Mouse (Mus musculus): Measurements from ENCODE around the gene Otud7b. TPM values are rescaled to one million over a fixed set of nuclear protein-coding genes. Genes with fewer than 3 reads are reported as not detected.

Otud7b gene
- polyA plus RNA-seq, 1 experiment from 2014 or later = 11.3 TPM

- no peak for ATAC-seq (replicated peaks; ENCODE audit: low FRiP score)
- H3K4me3 ChIP-seq (ENCODE audit: low read depth, low read length) = no peak overlapping the region
- no peak overlapping the region for H3K9ac ChIP-seq (ENCODE audit: low read length)
- H3K27me3 ChIP-seq (ENCODE audit: control insufficient read depth, insufficient read depth, low read length) = no peaks in the 10 kb centered on the region
- H3K9me3 ChIP-seq (ENCODE audit: control insufficient read depth, low read length) = no peaks in the 10 kb centered on the region
- no peak for DNase-seq (ENCODE audit: low spot score)
- H3K4me2 ChIP-seq (ENCODE audit: low read depth, low read length, severe bottlenecking) = no peak overlapping the region
- 46% methylated on average over 4 of the region's 4 CpGs for WGBS
- H3K4me1 ChIP-seq (replicated peaks; ENCODE audit: control insufficient read depth, insufficient read depth, low read length) = no peaks in the 10 kb centered on the region
- no peak overlapping the region for H3K27ac ChIP-seq (ENCODE audit: low read depth, low read length)
- no peaks in the 10 kb centered on the region for H3K36me3 ChIP-seq (ENCODE audit: control insufficient read depth, insufficient read depth, low read length)
Measured at GRCm38 (mm10) chr3:96065147-96065546, 39.2 kb upstream of the Otud7b start.

- no peaks in the 10 kb centered on the region for H3K36me3 ChIP-seq (ENCODE audit: control insufficient read depth, insufficient read depth, low read length)
- H3K27me3 ChIP-seq (ENCODE audit: control insufficient read depth, insufficient read depth, low read length) = no peaks in the 10 kb centered on the region
- no peaks in the 10 kb centered on the region for H3K9me3 ChIP-seq (ENCODE audit: control insufficient read depth, low read length)
- no peak overlapping the region for H3K9ac ChIP-seq (ENCODE audit: low read length)
- DNase-seq (ENCODE audit: low spot score) (no peak), ATAC-seq (replicated peaks; ENCODE audit: low FRiP score) (no peak)
- H3K27ac ChIP-seq (ENCODE audit: low read depth, low read length) = no peak overlapping the region
- no peak overlapping the region for H3K4me3 ChIP-seq (ENCODE audit: low read depth, low read length)
- no peak overlapping the region for H3K4me2 ChIP-seq (ENCODE audit: low read depth, low read length, severe bottlenecking)
- H3K4me1 ChIP-seq (replicated peaks; ENCODE audit: control insufficient read depth, insufficient read depth, low read length) = no peaks in the 10 kb centered on the region
- WGBS = 50% methylated on average over 20 of the region's 20 CpGs
Measured at GRCm38 (mm10) chr3:96065754-96066375, 38.5 kb upstream of the Otud7b start.

GRCm38 (mm10) chr3:96066741-96067140 is 37.6 kb upstream of the Otud7b start:
- DNase-seq (ENCODE audit: low spot score) (no peak), ATAC-seq (replicated peaks; ENCODE audit: low FRiP score) (no peak)
- no peaks in the 10 kb centered on the region for H3K4me1 ChIP-seq (replicated peaks; ENCODE audit: control insufficient read depth, insufficient read depth, low read length)
- H3K36me3 ChIP-seq (ENCODE audit: control insufficient read depth, insufficient read depth, low read length) = no peaks in the 10 kb centered on the region
- no peaks in the 10 kb centered on the region for H3K9me3 ChIP-seq (ENCODE audit: control insufficient read depth, low read length)
- H3K27me3 ChIP-seq (ENCODE audit: control insufficient read depth, insufficient read depth, low read length) = no peaks in the 10 kb centered on the region
- WGBS = 89% methylated on average over 5 of the region's 5 CpGs
- H3K9ac ChIP-seq (ENCODE audit: low read length) = no peak overlapping the region
- H3K4me2 ChIP-seq (ENCODE audit: low read depth, low read length, severe bottlenecking) = no peak overlapping the region
- no peak overlapping the region for H3K4me3 ChIP-seq (ENCODE audit: low read depth, low read length)
- H3K27ac ChIP-seq (ENCODE audit: low read depth, low read length) = no peak overlapping the region

- Histone ChIP-seq H3K4me3 (ENCODE audit: low read depth, low read length) (no peak overlapping the region), H3K27ac (ENCODE audit: low read depth, low read length) (no peak overlapping the region), H3K9ac (ENCODE audit: low read length) (no peak overlapping the region), H3K9me3 (ENCODE audit: control insufficient read depth, low read length) (no peaks in the 10 kb centered on the region), H3K4me2 (ENCODE audit: low read depth, low read length, severe bottlenecking) (no peak overlapping the region), H3K27me3 (ENCODE audit: control insufficient read depth, insufficient read depth, low read length) (no peaks in the 10 kb centered on the region), H3K4me1 (replicated peaks; ENCODE audit: control insufficient read depth, insufficient read depth, low read length) (no peaks in the 10 kb centered on the region), H3K36me3 (ENCODE audit: control insufficient read depth, insufficient read depth, low read length) (no peaks in the 10 kb centered on the region)
- DNase-seq (ENCODE audit: low spot score) = no peak
- 93% methylated on average over 6 of the region's 6 CpGs for WGBS
- no peak for ATAC-seq (replicated peaks; ENCODE audit: low FRiP score)
Measured at GRCm38 (mm10) chr3:96069046-96069445, 35.3 kb upstream of the Otud7b start.

- Histone ChIP-seq H3K4me3 (ENCODE audit: low read depth, low read length) (no peak overlapping the region), H3K36me3 (ENCODE audit: control insufficient read depth, insufficient read depth, low read length) (no peaks in the 10 kb centered on the region), H3K27me3 (ENCODE audit: control insufficient read depth, insufficient read depth, low read length) (no peaks in the 10 kb centered on the region), H3K9ac (ENCODE audit: low read length) (no peak overlapping the region), H3K4me1 (replicated peaks; ENCODE audit: control insufficient read depth, insufficient read depth, low read length) (no peaks in the 10 kb centered on the region), H3K4me2 (ENCODE audit: low read depth, low read length, severe bottlenecking) (no peak overlapping the region), H3K9me3 (ENCODE audit: control insufficient read depth, low read length) (no peaks in the 10 kb centered on the region), H3K27ac (ENCODE audit: low read depth, low read length) (no peak overlapping the region)
- DNase-seq (ENCODE audit: low spot score) = no peak
- 57% methylated on average over 1 of the region's 1 CpGs for WGBS
- ATAC-seq (replicated peaks; ENCODE audit: low FRiP score) = no peak
Measured at GRCm38 (mm10) chr3:96069542-96069941, 34.8 kb upstream of the Otud7b start.

DNA sequence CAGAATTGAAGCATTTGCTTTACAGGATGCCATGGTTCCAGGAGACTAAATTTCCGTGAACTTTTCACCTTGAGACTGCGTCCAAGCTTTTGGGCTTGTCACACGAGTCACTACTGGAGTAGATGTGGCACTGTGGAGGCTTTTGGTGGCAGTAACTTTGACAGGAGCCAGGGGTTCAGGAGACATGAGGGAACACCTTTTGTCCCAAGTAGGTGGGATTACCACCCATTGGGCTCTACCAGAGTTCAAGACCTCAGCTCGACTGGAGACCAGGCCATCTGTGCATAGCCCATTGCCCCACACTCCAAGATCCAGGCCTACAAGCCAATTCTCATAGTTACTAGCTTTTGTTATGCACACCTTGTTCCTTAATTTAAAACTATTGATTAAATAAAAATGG is 34.1 kb upstream of the Otud7b start:
- H3K4me3 ChIP-seq (ENCODE audit: low read depth, low read length) = no peak overlapping the region
- DNase-seq (ENCODE audit: low spot score) = no peak
- H3K27me3 ChIP-seq (ENCODE audit: control insufficient read depth, insufficient read depth, low read length) = no peaks in the 10 kb centered on the region
- H3K9me3 ChIP-seq (ENCODE audit: control insufficient read depth, low read length) = no peaks in the 10 kb centered on the region
- no peak overlapping the region for H3K9ac ChIP-seq (ENCODE audit: low read length)
- WGBS = 79% methylated on average over 4 of the region's 4 CpGs
- no peaks in the 10 kb centered on the region for H3K4me1 ChIP-seq (replicated peaks; ENCODE audit: control insufficient read depth, insufficient read depth, low read length)
- no peak overlapping the region for H3K27ac ChIP-seq (ENCODE audit: low read depth, low read length)
- no peak overlapping the region for H3K4me2 ChIP-seq (ENCODE audit: low read depth, low read length, severe bottlenecking)
- no peak for ATAC-seq (replicated peaks; ENCODE audit: low FRiP score)
- H3K36me3 ChIP-seq (ENCODE audit: control insufficient read depth, insufficient read depth, low read length) = no peaks in the 10 kb centered on the region

DNA sequence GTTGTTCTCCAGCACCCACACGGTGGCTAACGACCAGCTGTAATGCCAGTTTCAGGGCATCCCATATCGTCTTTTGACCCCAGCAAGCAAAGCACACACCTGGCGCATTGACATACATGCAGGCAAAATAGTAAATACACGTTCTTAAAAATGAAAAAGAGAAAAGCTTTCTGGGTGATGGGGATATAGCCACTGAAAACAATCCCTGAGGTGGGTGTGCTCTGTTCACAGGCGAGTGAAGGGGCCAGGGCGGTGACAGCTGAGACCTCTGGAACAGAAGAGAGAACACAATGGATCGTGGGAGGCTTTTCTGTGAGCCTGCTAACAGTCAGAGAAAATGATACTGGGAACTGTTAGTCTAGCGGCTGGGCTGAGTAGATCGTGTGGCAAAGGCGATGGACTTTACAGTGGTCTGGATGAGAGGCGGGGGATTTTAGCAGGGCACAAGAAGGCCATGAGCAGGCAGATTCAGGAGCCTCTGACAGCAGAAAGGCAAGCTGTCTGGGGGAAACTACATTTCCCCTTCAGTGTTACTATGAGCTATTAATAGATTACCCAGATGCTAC is 31.3 kb upstream of the Otud7b start:
- no peak for ATAC-seq (replicated peaks; ENCODE audit: low FRiP score)
- H3K4me2 ChIP-seq (ENCODE audit: low read depth, low read length, severe bottlenecking) = no peak overlapping the region

DNA sequence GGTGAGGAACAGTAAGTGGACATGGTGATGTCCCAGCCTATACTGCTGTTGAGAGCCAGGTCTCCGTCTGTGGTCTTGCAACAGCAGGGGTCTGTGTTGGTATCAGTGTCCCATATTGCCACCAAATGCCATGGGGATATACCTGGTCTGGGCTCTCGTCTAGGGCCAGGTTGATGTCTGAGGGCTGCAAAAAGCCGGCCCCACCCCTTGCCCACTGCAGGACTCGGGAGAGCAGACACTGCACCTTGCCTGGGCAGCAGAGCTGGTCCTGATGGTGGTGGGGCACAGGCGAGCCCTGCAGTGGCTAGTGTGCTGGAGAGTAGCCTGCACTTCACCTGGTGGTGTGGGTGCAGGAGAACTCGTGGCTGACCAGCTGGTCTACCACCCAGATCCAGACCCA is 26.3 kb upstream of the Otud7b start:
- H3K27ac ChIP-seq (ENCODE audit: low read depth, low read length) = no peak overlapping the region
- H3K4me1 ChIP-seq (replicated peaks; ENCODE audit: control insufficient read depth, insufficient read depth, low read length) = no peaks in the 10 kb centered on the region
- 74% methylated on average over 6 of the region's 6 CpGs for WGBS
- DNase-seq (ENCODE audit: low spot score) = no peak
- no peak for ATAC-seq (replicated peaks; ENCODE audit: low FRiP score)
- H3K4me2 ChIP-seq (ENCODE audit: low read depth, low read length, severe bottlenecking) = no peak overlapping the region
- H3K27me3 ChIP-seq (ENCODE audit: control insufficient read depth, insufficient read depth, low read length) = no peaks in the 10 kb centered on the region
- H3K9me3 ChIP-seq (ENCODE audit: control insufficient read depth, low read length) = no peaks in the 10 kb centered on the region
- H3K4me3 ChIP-seq (ENCODE audit: low read depth, low read length) = no peak overlapping the region
- H3K9ac ChIP-seq (ENCODE audit: low read length) = no peak overlapping the region
- no peaks in the 10 kb centered on the region for H3K36me3 ChIP-seq (ENCODE audit: control insufficient read depth, insufficient read depth, low read length)

More for the DNA sequence above, 31.3 kb upstream of the Otud7b start:
- Histone ChIP-seq H3K4me1 (replicated peaks; ENCODE audit: control insufficient read depth, insufficient read depth, low read length) (no peaks in the 10 kb centered on the region), H3K27ac (ENCODE audit: low read depth, low read length) (no peak overlapping the region), H3K27me3 (ENCODE audit: control insufficient read depth, insufficient read depth, low read length) (no peaks in the 10 kb centered on the region), H3K9ac (ENCODE audit: low read length) (no peak overlapping the region), H3K9me3 (ENCODE audit: control insufficient read depth, low read length) (no peaks in the 10 kb centered on the region), H3K36me3 (ENCODE audit: control insufficient read depth, insufficient read depth, low read length) (no peaks in the 10 kb centered on the region), H3K4me3 (ENCODE audit: low read depth, low read length) (no peak overlapping the region)
- no peak for DNase-seq (ENCODE audit: low spot score)
- WGBS = 72% methylated on average over 12 of the region's 12 CpGs

DNA sequence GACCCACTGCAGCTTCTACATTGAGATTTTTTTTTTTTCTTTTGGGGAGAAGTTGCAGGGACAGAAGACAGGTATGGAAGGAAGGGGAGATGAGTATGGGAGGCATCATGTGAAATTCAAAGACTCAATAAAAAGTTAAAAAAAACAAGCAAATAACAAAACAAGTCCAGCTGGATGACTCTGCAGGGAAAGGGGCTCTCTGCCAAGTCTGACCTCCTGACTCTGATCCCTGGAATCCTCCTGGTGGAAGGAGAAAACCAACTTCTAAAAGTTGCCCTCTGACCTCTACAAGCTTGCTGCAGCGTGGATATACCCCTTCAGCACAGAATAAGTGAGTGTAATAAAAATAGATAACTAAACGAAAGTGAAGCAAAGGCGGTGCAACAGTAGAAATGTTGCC is 25.6 kb upstream of the Otud7b start:
- WGBS = 77% methylated on average over 3 of the region's 3 CpGs
- Histone ChIP-seq H3K27ac (ENCODE audit: low read depth, low read length) (no peak overlapping the region), H3K9ac (ENCODE audit: low read length) (no peak overlapping the region), H3K9me3 (ENCODE audit: control insufficient read depth, low read length) (no peaks in the 10 kb centered on the region), H3K4me2 (ENCODE audit: low read depth, low read length, severe bottlenecking) (no peak overlapping the region), H3K36me3 (ENCODE audit: control insufficient read depth, insufficient read depth, low read length) (no peaks in the 10 kb centered on the region), H3K4me1 (replicated peaks; ENCODE audit: control insufficient read depth, insufficient read depth, low read length) (no peaks in the 10 kb centered on the region), H3K27me3 (ENCODE audit: control insufficient read depth, insufficient read depth, low read length) (no peaks in the 10 kb centered on the region), H3K4me3 (ENCODE audit: low read depth, low read length) (no peak overlapping the region)
- ATAC-seq (replicated peaks; ENCODE audit: low FRiP score) = no peak
- DNase-seq (ENCODE audit: low spot score) = no peak

Data from forebrain, embryonic 11.5 days (tissue).